Mouse (Mus musculus): ENCODE data around the gene Ranbp3. TPM values are rescaled to one million over a fixed set of nuclear protein-coding genes. Genes with fewer than 3 reads are reported as not detected.
A peak's percentile ranks its signal among the peaks of the same experiment; 100 is the strongest.

Ranbp3 gene
- total RNA-seq, 2 experiments from 2014 or later = 85.2 to 91.0 TPM

- DNase-seq (ENCODE audit: extremely low spot score in 1 of 2, low spot score in 1 of 2) = no peak
These were observed 3.3 kb upstream of the Ranbp3 start for GRCm38 (mm10) chr17:56669766-56670165.

- DNase-seq (ENCODE audit: extremely low spot score in 1 of 2, low spot score in 1 of 2) = peak in 1 of 2 experiments; percentile 30
These were observed 738 bp downstream of the Ranbp3 start for GRCm38 (mm10) chr17:56673647-56674416.

- DNase-seq (ENCODE audit: extremely low spot score in 1 of 2, low spot score in 1 of 2) = no peak
These were observed 8.7 kb downstream of the Ranbp3 start for GRCm38 (mm10) chr17:56681791-56682190.

GRCm38 (mm10) chr17:56682880-56683279 is 9.8 kb downstream of the Ranbp3 start:
- DNase-seq (ENCODE audit: extremely low spot score in 1 of 2, low spot score in 1 of 2) = no peak

- DNase-seq (ENCODE audit: extremely low spot score in 1 of 2, low spot score in 1 of 2) = no peak
These were observed 10.5 kb downstream of the Ranbp3 start for GRCm38 (mm10) chr17:56683546-56684140.

- DNase-seq (ENCODE audit: extremely low spot score in 1 of 2, low spot score in 1 of 2) = no peak
These were observed 11.6 kb downstream of the Ranbp3 start for GRCm38 (mm10) chr17:56684649-56685048.

GRCm38 (mm10) chr17:56686801-56687200 is 13.7 kb downstream of the Ranbp3 start:
- no peak for DNase-seq (ENCODE audit: extremely low spot score in 1 of 2, low spot score in 1 of 2)

- DNase-seq (ENCODE audit: extremely low spot score in 1 of 2, low spot score in 1 of 2) = no peak
These were observed 15.0 kb downstream of the Ranbp3 start for GRCm38 (mm10) chr17:56688045-56688444.

- DNase-seq (ENCODE audit: extremely low spot score in 1 of 2, low spot score in 1 of 2) = no peak
These were observed 15.6 kb downstream of the Ranbp3 start for GRCm38 (mm10) chr17:56688689-56689088.

- DNase-seq (ENCODE audit: extremely low spot score in 1 of 2, low spot score in 1 of 2) = no peak
These were observed 20.3 kb downstream of the Ranbp3 start for GRCm38 (mm10) chr17:56693395-56693794.

GRCm38 (mm10) chr17:56693851-56694310 is 20.8 kb downstream of the Ranbp3 start:
- DNase-seq (ENCODE audit: extremely low spot score in 1 of 2, low spot score in 1 of 2) = peak; percentile 39 to 55

GRCm38 (mm10) chr17:56700451-56700850 is 27.4 kb downstream of the Ranbp3 start:
- DNase-seq (ENCODE audit: extremely low spot score in 1 of 2, low spot score in 1 of 2) = no peak

- no peak for DNase-seq (ENCODE audit: extremely low spot score in 1 of 2, low spot score in 1 of 2)
These were observed 29.9 kb downstream of the Ranbp3 start for GRCm38 (mm10) chr17:56703038-56703437.

- no peak for DNase-seq (ENCODE audit: extremely low spot score in 1 of 2, low spot score in 1 of 2)
These were observed 33.4 kb downstream of the Ranbp3 start for GRCm38 (mm10) chr17:56706515-56706914.

GRCm38 (mm10) chr17:56708692-56709091 is 35.6 kb downstream of the Ranbp3 start:
- no peak for DNase-seq (ENCODE audit: extremely low spot score in 1 of 2, low spot score in 1 of 2)

GRCm38 (mm10) chr17:56709708-56710107 is 36.6 kb downstream of the Ranbp3 start:
- DNase-seq (ENCODE audit: extremely low spot score in 1 of 2, low spot score in 1 of 2) = no peak

GRCm38 (mm10) chr17:56715360-56715759 is 42.3 kb downstream of the Ranbp3 start:
- DNase-seq (ENCODE audit: extremely low spot score in 1 of 2, low spot score in 1 of 2) = no peak

- no peak for DNase-seq (ENCODE audit: extremely low spot score in 1 of 2, low spot score in 1 of 2)
These were observed 43.0 kb downstream of the Ranbp3 start for GRCm38 (mm10) chr17:56715914-56716654.

GRCm38 (mm10) chr17:56716655-56717362 is 43.7 kb downstream of the Ranbp3 start:
- DNase-seq (ENCODE audit: extremely low spot score in 1 of 2, low spot score in 1 of 2) = peak; percentile 85 to 86

GRCm38 (mm10) chr17:56717363-56718058 is 44.4 kb downstream of the Ranbp3 start, which contains the start of the genes Ndufa11 and Vmac:
Ndufa11 (plus strand) TSS chr17:56717767.
Vmac (minus strand) TSS chr17:56718022.
- peak; percentile 90 to 95 for DNase-seq (ENCODE audit: extremely low spot score in 1 of 2, low spot score in 1 of 2)
